Mouse (Mus musculus) left cerebral cortex, postnatal 4 days (tissue): Measurements from ENCODE around the gene Adig. TPM values are rescaled to one million over a fixed set of nuclear protein-coding genes. Genes with fewer than 3 reads are reported as not detected.

Experiments
- DNase-seq: peaks from one replicate; pipeline ENCODE4 v3.0.0-alpha.2; 2022
- intact Hi-C: fragments of 180-260 bp; cut with DNase I; formaldehyde crosslinking; loops from one replicate; pipeline ENCODE4 v1.15.1; 2025
- total RNA-seq, 2 experiments: library from RNA; stranded (reverse); gene quantifications; 2 replicates each; pipeline ENCODE4 v1.2.3; 2021

Adig gene
- total RNA-seq, 2 experiments from 2014 or later, result not detected

- no peak for DNase-seq
- intact Hi-C loops, result no loop called here
Observed at GRCm38 (mm10) chr2:158539433-158540305, 37.3 kb downstream of the Adig start.

- DNase-seq, result no peak
- intact Hi-C loops, result no loop called here
Observed at GRCm38 (mm10) chr2:158541286-158541685, 38.9 kb downstream of the Adig start.

- intact Hi-C loops, result loop anchor here (5.0 kb wide), 1 partner anchor 82 kb away; no protein-coding TSS in a partner anchor
- DNase-seq, result no peak
Observed at GRCm38 (mm10) chr2:158545266-158545665, 42.9 kb downstream of the Adig start.

- intact Hi-C loops, result loop anchor here (5.0 kb wide), 1 partner anchor 81 kb away; no protein-coding TSS in a partner anchor
- peak; percentile 87 for DNase-seq
Observed at GRCm38 (mm10) chr2:158546751-158547150, 44.3 kb downstream of the Adig start.

- peak; percentile 93 for DNase-seq
- intact Hi-C loops, result loop anchor here (5.0 kb wide), 1 partner anchor 62 kb away; the partner anchor contains the start of gene Slc32a1
Observed at GRCm38 (mm10) chr2:158550067-158550466, 47.7 kb downstream of the Adig start.

GRCm38 (mm10) chr2:158554366-158554765, 52.0 kb downstream of the Adig start:
- intact Hi-C loops, result loop anchor here (5.0 kb wide), 1 partner anchor 58 kb away; the partner anchor contains the start of gene Slc32a1

GRCm38 (mm10) chr2:158555252-158555651, 52.8 kb downstream of the Adig start:
- no peak for DNase-seq
- intact Hi-C loops, result no loop called here

More at GRCm38 (mm10) chr2:158554366-158554765, 52.0 kb downstream of the Adig start:
- no peak for DNase-seq

GRCm38 (mm10) chr2:158555812-158556211, 53.4 kb downstream of the Adig start:
- no peak for DNase-seq
- intact Hi-C loops, result no loop called here

- DNase-seq, result peak; percentile 79
- intact Hi-C loops, result no loop called here
Observed at GRCm38 (mm10) chr2:158556225-158556624, 53.8 kb downstream of the Adig start.

- DNase-seq, result no peak
- intact Hi-C loops, result no loop called here
Observed at GRCm38 (mm10) chr2:158556750-158557149, 54.3 kb downstream of the Adig start.

Other genes starting within 250 kb of the Adig start
- not detected for gene Bpi, start 244.5 kb upstream of the Adig start, total RNA-seq
- 1 to 10 TPM; 1.4 to 2.0 TPM for gene Lbp, start 196.1 kb upstream of the Adig start, total RNA-seq
- 100 to 1,000 TPM; 275 to 360 TPM for gene Snhg11, start 127.0 kb upstream of the Adig start, total RNA-seq
- 10 to 100 TPM; 72.5 to 78.0 TPM for gene Ralgapb, start 92.8 kb upstream of the Adig start, total RNA-seq
- gene Arhgap40, start 10.2 kb downstream of the Adig start, total RNA-seq, result under 1 TPM in 1 of 2 experiments, not detected in 1; 0.56 TPM
- gene Slc32a1, start 108.2 kb downstream of the Adig start, total RNA-seq, result 10 to 100 TPM; 41.8 to 59.9 TPM
- gene Actr5, start 122.3 kb downstream of the Adig start, total RNA-seq, result 10 to 100 TPM; 14.3 to 15.5 TPM
- gene Ppp1r16b, start 162.8 kb downstream of the Adig start, total RNA-seq, result 10 to 100 TPM; 50.2 to 51.0 TPM